Mouse (Mus musculus) MEL (cell line): ENCODE data around the gene Ap4b1. TPM values are rescaled to one million over a fixed set of nuclear protein-coding genes. Genes with fewer than 3 reads are reported as not detected.
A peak's percentile ranks its signal among the peaks of the same experiment; 100 is the strongest.

Source experiments
- DNase-seq: peaks from one replicate; pipeline ENCODE4 v3.0.0; 2011; ENCODE audit warnings: low read depth, low spot score
- H3K27ac ChIP-seq: 2 replicates; pipeline ENCODE4 v1.5.1; 2012; ENCODE audit warnings: low read depth, mild to moderate bottlenecking, control low read depth, low read length, moderate library complexity; ENCODE audit not compliant: control insufficient read depth
- H3K27me3 ChIP-seq, 2 experiments: fragments of 150-350 bp in 1 of 2; sonication (generic) in 1 of 2; 2 replicates each; pipeline ENCODE4 v1.6.1; 2012; ENCODE audit warnings: low read length in 2 of 2, mild to moderate bottlenecking in 2 of 2, improper control_type of control experiment in 1 of 2, moderate library complexity in 1 of 2; ENCODE audit not compliant: insufficient read depth in 2 of 2, control insufficient read depth in 1 of 2
- H3K36me3 ChIP-seq, 2 experiments: 2 replicates each; pipeline ENCODE4 v1.6.1; 2012 to 2014; ENCODE audit warnings: low read length in 2 of 2, improper control_type of control experiment in 1 of 2, inconsistent platforms in 1 of 2, mild to moderate bottlenecking in 1 of 2; ENCODE audit not compliant: insufficient read depth in 2 of 2, control insufficient read depth in 1 of 2
- H3K4me1 ChIP-seq, 2 experiments: fragments of 150-350 bp in 1 of 2; sonication (generic) in 1 of 2; 2 replicates each; pipeline ENCODE4 v1.6.1; 2012; ENCODE audit warnings: low read length in 2 of 2, improper control_type of control experiment in 1 of 2, mild to moderate bottlenecking in 1 of 2; ENCODE audit not compliant: insufficient read depth in 2 of 2, control insufficient read depth in 1 of 2
- H3K4me3 ChIP-seq, 2 experiments: fragments of 150-350 bp in 1 of 2; sonication (generic) in 1 of 2; 2 replicates each; pipeline ENCODE4 v1.5.1; 2012; ENCODE audit warnings: low read depth in 2 of 2, low read length in 2 of 2, mild to moderate bottlenecking in 2 of 2, moderate library complexity in 2 of 2, control low read depth in 1 of 2, improper control_type of control experiment in 1 of 2; ENCODE audit not compliant: control insufficient read depth in 1 of 2, insufficient read depth in 1 of 2
- H3K79me2 ChIP-seq: 2 replicates; pipeline ENCODE4 v1.6.1; 2012; ENCODE audit warnings: mild to moderate bottlenecking, low read length, moderate library complexity; ENCODE audit not compliant: control insufficient read depth, poor library complexity, insufficient read depth
- H3K9ac ChIP-seq: 2 replicates; pipeline ENCODE4 v1.6.1; 2012; ENCODE audit warnings: low read depth, mild to moderate bottlenecking, control low read depth, low read length, moderate library complexity; ENCODE audit not compliant: control insufficient read depth, poor library complexity, severe bottlenecking
- H3K9me3 ChIP-seq: fragments of 150-350 bp; sonication (generic); replicated peaks from 2 replicates; pipeline ENCODE4 v1.6.1; 2012; ENCODE audit warnings: mild to moderate bottlenecking, low read length, improper control_type of control experiment, moderate library complexity; ENCODE audit not compliant: insufficient read depth
- CHD1 ChIP-seq: IDR thresholded peaks from 2 replicates; pipeline ENCODE4 v1.6.1; 2012; ENCODE audit warnings: low read depth, mild to moderate bottlenecking, inconsistent platforms, low read length, improper control_type of control experiment
- CHD2 ChIP-seq: IDR thresholded peaks from 2 replicates; pipeline ENCODE4 v1.6.1; 2011; ENCODE audit warnings: low read length, improper control_type of control experiment
- GABPA ChIP-seq: IDR thresholded peaks from 2 replicates; pipeline ENCODE4 v1.6.1; 2012; ENCODE audit warnings: low read depth, mild to moderate bottlenecking, inconsistent platforms, low read length, improper control_type of control experiment, moderate library complexity
- GATA1 ChIP-seq: IDR thresholded peaks from 2 replicates; pipeline ENCODE4 v1.6.1; 2011; ENCODE audit warnings: low read depth, low read length, improper control_type of control experiment
- JUND ChIP-seq: IDR thresholded peaks from 2 replicates; pipeline ENCODE4 v1.6.1; 2011; ENCODE audit warnings: low read depth, mild to moderate bottlenecking, improper control_type of control experiment, low read length
- KAT2A ChIP-seq: conservative IDR thresholded peaks from 2 replicates; pipeline ENCODE4 v1.6.1; 2012; ENCODE audit warnings: low read depth, low read length, improper control_type of control experiment, inconsistent platforms
- MAFK ChIP-seq: IDR thresholded peaks from 2 replicates; pipeline ENCODE4 v1.6.1; 2011; ENCODE audit warnings: low read depth, mild to moderate bottlenecking, low read length, improper control_type of control experiment, borderline replicate concordance
- MYB ChIP-seq: IDR thresholded peaks from 2 replicates; pipeline ENCODE4 v1.6.1; 2011; ENCODE audit warnings: mild to moderate bottlenecking, low read depth, low read length, improper control_type of control experiment
- NELFE ChIP-seq: IDR thresholded peaks from 2 replicates; pipeline ENCODE4 v1.6.1; 2011; ENCODE audit warnings: low read depth, low read length, improper control_type of control experiment
- NRF1 ChIP-seq: IDR thresholded peaks from 2 replicates; pipeline ENCODE4 v1.6.1; 2014; ENCODE audit warnings: low read depth, mild to moderate bottlenecking, inconsistent platforms, low read length, improper control_type of control experiment, moderate library complexity; ENCODE audit not compliant: poor library complexity, insufficient read depth, severe bottlenecking
- POLR2A ChIP-seq, 2 experiments: IDR thresholded peaks; 2 replicates each; pipeline ENCODE4 v1.6.1; 2011 to 2012; ENCODE audit warnings: low read length in 2 of 2, mild to moderate bottlenecking in 2 of 2, control low read depth in 1 of 2, improper control_type of control experiment in 1 of 2, low read depth in 1 of 2, moderate library complexity in 1 of 2; ENCODE audit not compliant: control insufficient read depth in 1 of 2, insufficient read depth in 1 of 2, poor library complexity in 1 of 2
- SIN3A ChIP-seq: IDR thresholded peaks from 2 replicates; pipeline ENCODE4 v1.6.1; 2012; ENCODE audit warnings: low read length, improper control_type of control experiment, inconsistent platforms
- SMC3 ChIP-seq: IDR thresholded peaks from 2 replicates; pipeline ENCODE4 v1.6.1; 2011; ENCODE audit warnings: low read depth, low read length, improper control_type of control experiment
- TAL1 ChIP-seq: IDR thresholded peaks from 2 replicates; pipeline ENCODE4 v1.6.1; 2012; ENCODE audit warnings: mild to moderate bottlenecking, inconsistent platforms, low read length, moderate library complexity, mixed read lengths
- TBP ChIP-seq: IDR thresholded peaks from 2 replicates; pipeline ENCODE4 v1.8.0; 2011; ENCODE audit warnings: low read depth, low read length, improper control_type of control experiment
- UBTF ChIP-seq: IDR thresholded peaks from 2 replicates; pipeline ENCODE4 v1.6.1; 2012; ENCODE audit warnings: low read depth, mild to moderate bottlenecking, inconsistent platforms, low read length, improper control_type of control experiment, moderate library complexity, borderline replicate concordance; ENCODE audit not compliant: insufficient read depth
- ZC3H11A ChIP-seq: IDR thresholded peaks from 2 replicates; pipeline ENCODE4 v1.6.1; 2012; ENCODE audit warnings: low read depth, mild to moderate bottlenecking, inconsistent platforms, low read length, improper control_type of control experiment
- ZMIZ1 ChIP-seq: IDR thresholded peaks from 2 replicates; pipeline ENCODE4 v1.6.1; 2012; ENCODE audit warnings: low read depth, mild to moderate bottlenecking, inconsistent platforms, low read length, improper control_type of control experiment, moderate library complexity
- polyA plus RNA-seq, 2 experiments: library from polyadenylated mRNA; stranded (reverse) in 1 of 2; unstranded in 1 of 2; fragments of >175 nt in 1 of 2; fragments of >200 nt in 1 of 2; gene quantifications; 2 replicates each; pipeline versions ENCODE4 v1.2.1 to v1.2.4; 2012; ENCODE audit warnings: low replicate concordance in 2 of 2, low read depth in 1 of 2; ENCODE audit not compliant: insufficient read length in 2 of 2, insufficient read depth in 1 of 2, missing spikeins in 1 of 2
- total RNA-seq: library from RNA; depleted of rRNA; stranded (reverse); fragments of 300-350 nt; gene quantifications from 2 replicates; pipeline ENCODE4 v1.2.3, GENCODE M21; 2012

Ap4b1 gene
- total and polyA plus RNA-seq, 3 experiments: 15.1 to 20.2 TPM; not detected in 1

DNA sequence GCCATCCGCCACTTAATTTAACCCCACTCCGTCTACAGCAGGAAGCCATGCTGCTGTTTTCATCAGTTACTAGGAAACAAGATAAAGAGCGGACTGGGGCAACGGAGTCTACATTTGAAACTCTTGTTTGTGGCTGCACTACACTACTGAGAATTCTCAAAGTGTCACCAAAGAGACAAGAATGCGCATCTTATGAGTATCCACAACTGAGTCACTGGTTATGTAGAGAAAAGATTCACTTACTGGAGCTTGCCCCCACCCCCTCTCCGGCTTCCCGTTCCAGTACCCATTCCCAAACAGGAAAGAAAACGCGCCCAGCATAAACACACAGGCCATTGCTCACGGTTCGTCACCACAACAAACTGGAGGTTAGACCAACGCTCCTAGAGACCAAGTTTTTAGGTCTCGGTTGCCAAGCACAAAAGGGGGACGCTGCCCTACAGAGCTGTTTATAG lies 19.4 kb upstream of the Ap4b1 start (continued):
- no peak for TF ChIP-seq NRF1
- TF ChIP-seq MAFK: no peak
- TF ChIP-seq POLR2A (IDR thresholded peaks at IDR 0.05; ENCODE audit: control insufficient read depth in 1 of 2, insufficient read depth in 1 of 2, low read depth in 1 of 2, low read length in 2 of 2, poor library complexity in 1 of 2): no peak
- peak; percentile 88 for TF ChIP-seq SIN3A
- TF ChIP-seq ZC3H11A: no peak
- TF ChIP-seq TBP: no peak
- TF ChIP-seq KAT2A: no peak
- no peak for TF ChIP-seq ZMIZ1
- TF ChIP-seq CHD2: no peak
- TF ChIP-seq SMC3: no peak
- TF ChIP-seq MYB: no peak
- no peak for TF ChIP-seq TAL1
- 0 out of 2 replicates have a peak, but pooled peaks have one; percentile 27 for TF ChIP-seq GABPA
- no peak for TF ChIP-seq JUND
- TF ChIP-seq GATA1: peak; percentile 65
- no peak for TF ChIP-seq CHD1
- TF ChIP-seq NELFE: no peak

- H3K79me2 ChIP-seq: peaks cover 45% of the 10 kb centered on the region
- TF ChIP-seq NRF1 (no peak), UBTF (no peak; the same call in 1 of the 2 replicates), SIN3A (peak; percentile 28; the same call in 1 of the 2 replicates)
- H3K4me1 ChIP-seq: peaks cover 13 to 18% of the 10 kb centered on the region in 2 experiments
- DNase-seq: peak; percentile 68
- peaks cover 0 to 35% of the 10 kb centered on the region in 2 experiments; a peak in 2 of 4 replicates for H3K36me3 ChIP-seq
- H3K27me3 ChIP-seq: no peaks in the 10 kb centered on the region
- peak overlapping the region; percentile 75 to 91 for H3K4me3 ChIP-seq
- peak overlapping the region; percentile 92 for H3K9ac ChIP-seq
- H3K27ac ChIP-seq: peak overlapping the region; percentile 67
- no peaks in the 10 kb centered on the region for H3K9me3 ChIP-seq
These were observed 18.8 kb upstream of the Ap4b1 start for GRCm38 (mm10) chr3:103790346-103791145.
